Comparison of ENCODE assay signal across 10 mouse cellular contexts in genomic region chr5:148548568-148548967, GRCm38 (mm10). TPM values are rescaled to one million over a fixed set of nuclear protein-coding genes. Genes with fewer than 3 reads are reported as not detected.
DNase-seq lines count a peak whose midpoint lies in the region; ATAC-seq and TF ChIP-seq lines count a peak whose summit lies in the region.
"Had no signal": no experiment of that assay in that cellular context is flagged by ENCODE, and none has a peak within 500 bp of the region (broad histone marks: within the 10 kb centered on the region; RNA-seq: fewer than 3 reads in every experiment).

No protein-coding gene starts in this region.

- no peaks in the 10 kb centered on the region for H3K36me3 ChIP-seq in heart, embryonic 14.5 days (ENCODE audit: control insufficient read depth, insufficient read depth, low read length)
- H3K36me3 ChIP-seq in lung, embryonic 16.5 days (ENCODE audit: control insufficient read depth, insufficient read depth, low read length): no peaks in the 10 kb centered on the region
- no peaks in the 10 kb centered on the region for H3K36me3 ChIP-seq in embryonic facial prominence, embryonic 14.5 days (ENCODE audit: control insufficient read depth, insufficient read depth, low read length)
- H3K36me3 ChIP-seq in intestine, postnatal 0 days (ENCODE audit: control insufficient read depth, insufficient read depth): no peaks in the 10 kb centered on the region

- no peaks in the 10 kb centered on the region for H3K27me3 ChIP-seq in heart, embryonic 14.5 days (ENCODE audit: control insufficient read depth, insufficient read depth, low read length)
- H3K27me3 ChIP-seq in lung, embryonic 16.5 days (ENCODE audit: control insufficient read depth, insufficient read depth, low read depth, low read length): no peaks in the 10 kb centered on the region
- no peaks in the 10 kb centered on the region for H3K27me3 ChIP-seq in embryonic facial prominence, embryonic 14.5 days (replicated peaks; ENCODE audit: control insufficient read depth, insufficient read depth, low read length)
- H3K27me3 ChIP-seq in intestine, postnatal 0 days (replicated peaks; ENCODE audit: control insufficient read depth, insufficient read depth, low read length): no peaks in the 10 kb centered on the region
- H3K27me3 ChIP-seq: Patski had no signal

- no peak for TF ChIP-seq POLR2A in lung, adult 2 months (IDR thresholded peaks at IDR 0.05; ENCODE audit: borderline replicate concordance, extremely low read depth, low read depth, low read length)

- WGBS in heart, embryonic 14.5 days: 56% methylated on average over 9 of the region's 9 CpGs
- 61% methylated on average over 9 of the region's 9 CpGs for WGBS in lung, embryonic 16.5 days
- WGBS in lung, adult 2 months: 32% methylated on average over 9 of the region's 9 CpGs
- 64% methylated on average over 9 of the region's 9 CpGs for WGBS in embryonic facial prominence, embryonic 14.5 days
- 36% methylated on average over 9 of the region's 9 CpGs for WGBS in intestine, postnatal 0 days

- no peak overlapping the region for H3K4me3 ChIP-seq in heart, embryonic 14.5 days (ENCODE audit: control insufficient read depth in 1 of 2, insufficient read depth in 1 of 2, low read depth in 1 of 2, low read length in 2 of 2)
- no peak overlapping the region for H3K4me3 ChIP-seq in lung, embryonic 16.5 days (ENCODE audit: low read length)
- H3K4me3 ChIP-seq in lung, adult 2 months (replicated peaks; ENCODE audit: extremely low read depth, low read depth, low read length): no peak overlapping the region
- no peak overlapping the region for H3K4me3 ChIP-seq in embryonic facial prominence, embryonic 14.5 days (ENCODE audit: low read depth, low read length)
- H3K4me3 ChIP-seq in intestine, postnatal 0 days (ENCODE audit: low read depth, low read length): no peak overlapping the region

- DNase-seq in heart, adult 8-10 months (ENCODE audit: low spot score): no peak
- no peak for DNase-seq in lung, adult 2 months
- DNase-seq in embryonic facial prominence, embryonic 14.5 days (ENCODE audit: low spot score): no peak
- no peak for DNase-seq in thymus, postnatal 36 days
- no peak for DNase-seq in adrenal gland, adult 18-20 months (ENCODE audit: low spot score in 2 of 2)
- DNase-seq: lung, postnatal 4 days had no signal

- ATAC-seq in heart, embryonic 14.5 days (ENCODE audit: insufficient number of reproducible peaks, insufficient read depth, low FRiP score, low read depth): no peak
- no peak for ATAC-seq in lung, embryonic 16.5 days (ENCODE audit: low read depth)
- ATAC-seq in embryonic facial prominence, embryonic 14.5 days (ENCODE audit: low read depth): no peak
- peak; percentile 39 for ATAC-seq in intestine, postnatal 0 days
- ATAC-seq: Patski had no signal

- no peaks in the 10 kb centered on the region for H3K9me3 ChIP-seq in heart, embryonic 14.5 days (ENCODE audit: control insufficient read depth, low read length)
- no peaks in the 10 kb centered on the region for H3K9me3 ChIP-seq in lung, embryonic 16.5 days (ENCODE audit: control insufficient read depth, low read length)
- no peaks in the 10 kb centered on the region for H3K9me3 ChIP-seq in embryonic facial prominence, embryonic 14.5 days (ENCODE audit: control insufficient read depth, low read length)
- no peaks in the 10 kb centered on the region for H3K9me3 ChIP-seq in intestine, postnatal 0 days (ENCODE audit: control insufficient read depth)

- H3K9ac ChIP-seq in heart, embryonic 14.5 days (ENCODE audit: low read length): 0 out of 2 replicates have a peak overlapping the region, but pooled peaks have one; percentile 2
- H3K9ac ChIP-seq in lung, embryonic 16.5 days (ENCODE audit: low read length): peak overlapping the region; percentile 20; the same call in 1 of the 2 replicates
- H3K9ac ChIP-seq in embryonic facial prominence, embryonic 14.5 days (ENCODE audit: low read depth, low read length): no peak overlapping the region
- no peak overlapping the region for H3K9ac ChIP-seq in intestine, postnatal 0 days (ENCODE audit: low read depth, low read length)

- no peak overlapping the region for H3K27ac ChIP-seq in heart, embryonic 14.5 days (replicated peaks in 1 of 2; ENCODE audit: control insufficient read depth in 1 of 2, insufficient read depth in 1 of 2, low read depth in 2 of 2, low read length in 2 of 2)
- peak overlapping the region; percentile 17; the same call in 1 of the 2 replicates for H3K27ac ChIP-seq in lung, embryonic 16.5 days (ENCODE audit: low read length)
- H3K27ac ChIP-seq in embryonic facial prominence, embryonic 14.5 days (replicated peaks; ENCODE audit: low read depth, low read length): no peak overlapping the region
- H3K27ac ChIP-seq in intestine, postnatal 0 days (ENCODE audit: low read depth, low read length): peak overlapping the region; percentile 79

- no peak for TF ChIP-seq CTCF in lung, adult 2 months (IDR thresholded peaks at IDR 0.05; ENCODE audit: insufficient read depth, low read length)
- no peak for TF ChIP-seq CTCF in intestine, postnatal 0 days (IDR thresholded peaks at IDR 0.05; ENCODE audit: low read depth)

- H3K4me2 ChIP-seq in heart, embryonic 14.5 days (ENCODE audit: low read length): no peak overlapping the region
- peak overlapping the region; percentile 34; the same call in 1 of the 2 replicates for H3K4me2 ChIP-seq in lung, embryonic 16.5 days (ENCODE audit: low read depth, low read length)
- H3K4me2 ChIP-seq in embryonic facial prominence, embryonic 14.5 days (ENCODE audit: low read depth, low read length): peak overlapping the region; percentile 23
- peak overlapping the region; percentile 46 for H3K4me2 ChIP-seq in intestine, postnatal 0 days (replicated peaks; ENCODE audit: low read depth)

- peaks cover 15 to 46% of the 10 kb centered on the region in 2 experiments for H3K4me1 ChIP-seq in heart, embryonic 14.5 days (ENCODE audit: control insufficient read depth in 2 of 2, insufficient read depth in 2 of 2, low read length in 2 of 2)
- peaks cover 40% of the 10 kb centered on the region for H3K4me1 ChIP-seq in lung, embryonic 16.5 days (replicated peaks; ENCODE audit: control insufficient read depth, insufficient read depth, low read length)
- H3K4me1 ChIP-seq in lung, adult 2 months (ENCODE audit: control insufficient read depth, insufficient read depth, low read length): peaks cover 34% of the 10 kb centered on the region
- peaks cover 30% of the 10 kb centered on the region for H3K4me1 ChIP-seq in embryonic facial prominence, embryonic 14.5 days (ENCODE audit: control insufficient read depth, insufficient read depth, low read length)
- peaks cover 7% of the 10 kb centered on the region for H3K4me1 ChIP-seq in intestine, postnatal 0 days (replicated peaks; ENCODE audit: control insufficient read depth, insufficient read depth, low read length)

RNA-seq across cellular contexts. Expression of gene Ubl3, which starts 4.0 kb away (rescaled TPM):
- polyA plus RNA-seq in heart, embryonic 14.5 days (2014; fragmentation: Nextera tagmentation; extraction: Ambion mirVana): 80.2 and 81.3 TPM in 2 replicates
- total RNA-seq in heart, adult 8-10 months (2022): 10 to 100 TPM; 86.1 to 99.8 (median 92.6) TPM
- 55.9 and 73.5 TPM in 2 replicates for polyA plus RNA-seq in lung, embryonic 16.5 days (2015; fragmentation: Nextera tagmentation; extraction: Ambion mirVana)
- 113 and 118 TPM in 2 replicates for polyA plus RNA-seq in lung, adult 2 months (2012; rRNA removed)
- 73.2 and 73.8 TPM in 2 replicates for polyA plus RNA-seq in embryonic facial prominence, embryonic 14.5 days (2014; fragmentation: Nextera tagmentation; extraction: Ambion mirVana)
- polyA plus RNA-seq in intestine, postnatal 0 days (2015; fragmentation: Nextera tagmentation; extraction: Ambion mirVana): 87.7 and 92.6 TPM in 2 replicates
- total RNA-seq in adrenal gland, adult 18-20 months (2021): 100 to 1,000 TPM; 152 to 163 TPM

Comparison
In these comparisons a context has a peak if more than half of its experiments do, and no peak if none do; other contexts are left out.
1. H3K27ac ChIP-seq: peak in lung, embryonic 16.5 days (single experiment) and intestine, postnatal 0 days (single experiment); none in heart, embryonic 14.5 days (0 of 2) and embryonic facial prominence, embryonic 14.5 days (single experiment).
2. H3K9ac ChIP-seq: peak in heart, embryonic 14.5 days (single experiment) and lung, embryonic 16.5 days (single experiment); none in embryonic facial prominence, embryonic 14.5 days (single experiment) and intestine, postnatal 0 days (single experiment).